In the genomic region with DNA sequence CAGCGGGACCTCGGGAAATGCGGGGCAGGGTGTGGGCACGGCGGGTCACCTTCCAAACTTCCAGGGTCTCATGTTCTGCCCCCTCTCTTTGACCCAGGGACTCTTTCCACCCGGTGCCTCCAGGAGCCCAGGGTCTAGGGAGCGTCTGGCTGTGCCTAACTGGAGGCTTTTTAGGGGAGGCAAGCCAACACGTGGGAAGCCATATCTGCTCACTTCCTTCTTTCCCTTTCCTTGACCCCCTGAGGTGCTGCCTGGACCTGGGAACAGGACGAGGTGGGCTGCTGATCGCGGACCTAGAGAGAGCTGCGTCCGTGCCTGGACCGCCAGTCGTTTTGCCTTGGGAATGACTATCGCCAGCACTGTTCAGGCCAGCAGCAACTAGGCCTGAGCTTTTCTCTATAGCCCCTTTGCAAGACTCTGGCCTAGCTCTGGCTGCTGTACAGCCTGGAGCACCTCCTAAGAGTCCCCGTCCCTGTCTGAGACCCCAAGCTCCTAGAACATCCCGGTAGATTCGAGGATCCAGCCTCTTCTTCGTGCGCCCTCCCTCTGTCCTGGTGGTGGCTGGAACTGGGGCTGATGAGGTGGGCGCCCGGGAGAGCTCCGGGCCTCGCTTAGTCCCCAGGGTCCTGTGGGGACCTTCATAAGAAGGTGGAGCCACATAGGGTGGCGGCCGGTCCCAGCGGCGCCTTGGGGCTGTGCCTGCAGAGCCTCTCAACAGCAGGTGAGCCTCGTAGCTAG, we compare ENCODE assay signal across 8 mouse cellular contexts. TPM values are rescaled to one million over a fixed set of nuclear protein-coding genes. Genes with fewer than 3 reads are reported as not detected.
DNase-seq lines count a peak whose midpoint lies in the region; ATAC-seq and TF ChIP-seq lines count a peak whose summit lies in the region.

No protein-coding gene starts in this region.

- DNase-seq in lung, postnatal 4 days, result no peak
- peak; percentile 58 for DNase-seq in forebrain, embryonic 11.5 days (ENCODE audit: low spot score)
- DNase-seq in layer of hippocampus, adult 9-10 months (ENCODE audit: low spot score), result no peak
- DNase-seq in cerebellum, adult 11 months, result no peak
- no peak for DNase-seq in embryo, embryonic 11 days

- no peak for TF ChIP-seq CTCF in small intestine, adult 2 months (IDR thresholded peaks at IDR 0.05; ENCODE audit: extremely low read depth, insufficient read length, insufficient replicate concordance, low read depth, low read length)

- 16% methylated on average over 30 of the region's 30 CpGs for whole genome bisulfite sequencing in lung, embryonic 16.5 days
- 2% methylated on average over 30 of the region's 30 CpGs for WGBS in forebrain, embryonic 11.5 days
- 4% methylated on average over 30 of the region's 30 CpGs for WGBS in limb, embryonic 12.5 days
- WGBS in small intestine, adult 2 months, result 31% methylated on average over 30 of the region's 30 CpGs

- H3K4me2 ChIP-seq in lung, embryonic 16.5 days (ENCODE audit: low read depth, low read length), result peak overlapping the region; percentile 82
- H3K4me2 ChIP-seq in forebrain, embryonic 11.5 days (ENCODE audit: low read depth, low read length, severe bottlenecking), result peak overlapping the region; percentile 2; the same call in 1 of the 2 replicates
- H3K4me2 ChIP-seq in limb, embryonic 12.5 days, result peak overlapping the region; percentile 80

- TF ChIP-seq POLR2A in small intestine, adult 2 months (IDR thresholded peaks at IDR 0.05; ENCODE audit: low read depth, low read length), result no peak

- peak overlapping the region; percentile 47 for H3K4me3 ChIP-seq in lung, embryonic 16.5 days (ENCODE audit: low read length)
- H3K4me3 ChIP-seq in forebrain, embryonic 11.5 days (ENCODE audit: low read depth, low read length), result peak overlapping the region; percentile 11; the same call in 1 of the 2 replicates
- H3K4me3 ChIP-seq in limb, embryonic 12.5 days (replicated peaks), result peak overlapping the region; percentile 48
- H3K4me3 ChIP-seq in small intestine, adult 2 months (ENCODE audit: low read depth, low read length), result peak overlapping the region; percentile 54

- H3K9me3 ChIP-seq in lung, embryonic 16.5 days (ENCODE audit: control insufficient read depth, low read length), result no peaks in the 10 kb centered on the region
- H3K9me3 ChIP-seq in forebrain, embryonic 11.5 days (ENCODE audit: control insufficient read depth, low read length), result no peaks in the 10 kb centered on the region
- no peaks in the 10 kb centered on the region for H3K9me3 ChIP-seq in limb, embryonic 12.5 days

- H3K9ac ChIP-seq in lung, embryonic 16.5 days (ENCODE audit: low read length), result peak overlapping the region; percentile 48; the same call in 1 of the 2 replicates
- no peak overlapping the region for H3K9ac ChIP-seq in forebrain, embryonic 11.5 days (ENCODE audit: low read length)
- no peak overlapping the region for H3K9ac ChIP-seq in limb, embryonic 12.5 days (replicated peaks)

- H3K36me3 ChIP-seq in lung, embryonic 16.5 days (ENCODE audit: control insufficient read depth, insufficient read depth, low read length), result peaks cover 4% of the 10 kb centered on the region; the same call in 1 of the 2 replicates
- no peaks in the 10 kb centered on the region for H3K36me3 ChIP-seq in forebrain, embryonic 11.5 days (ENCODE audit: control insufficient read depth, insufficient read depth, low read length)
- H3K36me3 ChIP-seq in limb, embryonic 12.5 days, result peaks cover 3% of the 10 kb centered on the region; the same call in 1 of the 2 replicates
- H3K36me3 ChIP-seq in small intestine, adult 2 months (ENCODE audit: control insufficient read depth, insufficient read depth, low read length), result no peaks in the 10 kb centered on the region

- H3K27ac ChIP-seq in lung, embryonic 16.5 days (ENCODE audit: low read length), result no peak overlapping the region
- no peak overlapping the region for H3K27ac ChIP-seq in forebrain, embryonic 11.5 days (ENCODE audit: low read depth, low read length)
- no peak overlapping the region for H3K27ac ChIP-seq in limb, embryonic 12.5 days
- no peak overlapping the region for H3K27ac ChIP-seq in small intestine, adult 2 months (ENCODE audit: insufficient read depth, low read depth, low read length)

- peaks cover 29% of the 10 kb centered on the region for H3K4me1 ChIP-seq in lung, embryonic 16.5 days (replicated peaks; ENCODE audit: control insufficient read depth, insufficient read depth, low read length)
- peaks cover 14% of the 10 kb centered on the region for H3K4me1 ChIP-seq in forebrain, embryonic 11.5 days (replicated peaks; ENCODE audit: control insufficient read depth, insufficient read depth, low read length)
- H3K4me1 ChIP-seq in limb, embryonic 12.5 days (replicated peaks), result peaks cover 44% of the 10 kb centered on the region
- H3K4me1 ChIP-seq in small intestine, adult 2 months (ENCODE audit: control insufficient read depth, insufficient read depth, insufficient read length, low read length), result peaks cover 31% of the 10 kb centered on the region

- H3K27me3 ChIP-seq in lung, embryonic 16.5 days (ENCODE audit: control insufficient read depth, insufficient read depth, low read depth, low read length), result peaks cover 87% of the 10 kb centered on the region
- peaks cover 87% of the 10 kb centered on the region for H3K27me3 ChIP-seq in forebrain, embryonic 11.5 days (ENCODE audit: control insufficient read depth, insufficient read depth, low read length)
- peaks cover 100% of the 10 kb centered on the region for H3K27me3 ChIP-seq in limb, embryonic 12.5 days
- peaks cover 44% of the 10 kb centered on the region for H3K27me3 ChIP-seq in small intestine, adult 2 months (ENCODE audit: control insufficient read depth, insufficient read depth, low read length)

- 0 out of 2 replicates have a peak, but pooled peaks have one; percentile 3 for ATAC-seq in lung, embryonic 16.5 days (ENCODE audit: low read depth)
- no peak for ATAC-seq in forebrain, embryonic 11.5 days (replicated peaks; ENCODE audit: low FRiP score)
- ATAC-seq in limb, embryonic 12.5 days (ENCODE audit: insufficient number of reproducible peaks, insufficient read depth, low FRiP score, low TSS enrichment, low read depth), result no peak

RNA-seq across cellular contexts. Expression of a gene that starts 3.0 kb away (rescaled TPM):
- not detected in 2 replicates for polyA plus RNA-seq in lung, embryonic 16.5 days (2015; fragmentation: Nextera tagmentation; extraction: Ambion mirVana)
- not detected in 2 replicates for polyA plus RNA-seq in forebrain, embryonic 11.5 days (2014; fragmentation: Nextera tagmentation; extraction: Ambion mirVana)
- polyA plus RNA-seq in limb, embryonic 12.5 days (2016; fragmentation: Nextera tagmentation; extraction: Ambion mirVana), result 0.23 TPM in 1 of 2 replicates, not detected in the other
- polyA plus RNA-seq in small intestine, adult 2 months (2012; rRNA removed), result not detected in 2 replicates

RNA-seq across cellular contexts. Expression of a gene that starts 16.6 kb away (rescaled TPM):
- polyA plus RNA-seq in lung, embryonic 16.5 days (2015; fragmentation: Nextera tagmentation; extraction: Ambion mirVana), result not detected in 2 replicates
- polyA plus RNA-seq in forebrain, embryonic 11.5 days (2014; fragmentation: Nextera tagmentation; extraction: Ambion mirVana), result 0.47 and 0.68 TPM in 2 replicates
- not detected in 2 replicates for polyA plus RNA-seq in limb, embryonic 12.5 days (2016; fragmentation: Nextera tagmentation; extraction: Ambion mirVana)
- 0.06 TPM in 1 of 2 replicates, not detected in the other for polyA plus RNA-seq in small intestine, adult 2 months (2012; rRNA removed)

RNA-seq across cellular contexts. Expression of a gene that starts 25.1 kb away (rescaled TPM):
- 106 TPM in 2 replicates for polyA plus RNA-seq in lung, embryonic 16.5 days (2015; fragmentation: Nextera tagmentation; extraction: Ambion mirVana)
- polyA plus RNA-seq in forebrain, embryonic 11.5 days (2014; fragmentation: Nextera tagmentation; extraction: Ambion mirVana), result 89.4 and 92.5 TPM in 2 replicates
- 81.4 and 88.4 TPM in 2 replicates for polyA plus RNA-seq in limb, embryonic 12.5 days (2016; fragmentation: Nextera tagmentation; extraction: Ambion mirVana)
- 34.0 and 65.7 TPM in 2 replicates for polyA plus RNA-seq in small intestine, adult 2 months (2012; rRNA removed)

RNA-seq across cellular contexts. Expression of a gene that starts 28.3 kb away (rescaled TPM):
- 0.13 and 0.23 TPM in 2 replicates for polyA plus RNA-seq in lung, embryonic 16.5 days (2015; fragmentation: Nextera tagmentation; extraction: Ambion mirVana)
- 0.41 and 0.43 TPM in 2 replicates for polyA plus RNA-seq in forebrain, embryonic 11.5 days (2014; fragmentation: Nextera tagmentation; extraction: Ambion mirVana)
- polyA plus RNA-seq in limb, embryonic 12.5 days (2016; fragmentation: Nextera tagmentation; extraction: Ambion mirVana), result 1.5 and 1.7 TPM in 2 replicates
- 0.17 and 0.18 TPM in 2 replicates for polyA plus RNA-seq in small intestine, adult 2 months (2012; rRNA removed)

RNA-seq across cellular contexts. Expression of a gene that starts 43.2 kb away (rescaled TPM):
- 40.2 and 40.6 TPM in 2 replicates for polyA plus RNA-seq in lung, embryonic 16.5 days (2015; fragmentation: Nextera tagmentation; extraction: Ambion mirVana)
- polyA plus RNA-seq in forebrain, embryonic 11.5 days (2014; fragmentation: Nextera tagmentation; extraction: Ambion mirVana), result 38.1 and 41.4 TPM in 2 replicates
- polyA plus RNA-seq in limb, embryonic 12.5 days (2016; fragmentation: Nextera tagmentation; extraction: Ambion mirVana), result 46.5 and 54.1 TPM in 2 replicates
- polyA plus RNA-seq in small intestine, adult 2 months (2012; rRNA removed), result 43.3 and 104 TPM in 2 replicates

Comparison
In these comparisons a context has a peak if more than half of its experiments do, and no peak if none do; other contexts are left out.
1. H3K4me2 ChIP-seq: peak in every context shown above with its lines; median percentile 82 in lung, embryonic 16.5 days; 80 in limb, embryonic 12.5 days; 2 in forebrain, embryonic 11.5 days.